Mouse (Mus musculus) forebrain, embryonic 12.5 days (tissue): ENCODE results near the gene Gm8122. TPM values are rescaled to one million over a fixed set of nuclear protein-coding genes. Genes with fewer than 3 reads are reported as not detected.
"Not testable (repeated sequence)": the region's sequence is repeated elsewhere in the genome, so short reads cannot be mapped to it uniquely, and the experiment has no call there.

ENCODE experiments used
- ATAC-seq: fragments of 200-750 bp; cut with Nextera tagmentation; 2 replicates; pipeline ENCODE4 v1.8.0; 2017; ENCODE audit warnings: moderate TSS enrichment; ENCODE audit not compliant: low FRiP score
- H3K27ac ChIP-seq: fragments of 300-500 bp; sonication (generic); 2 replicates; pipeline ENCODE4 v1.5.1; 2016; ENCODE audit warnings: mild to moderate bottlenecking
- H3K27me3 ChIP-seq: fragments of 300-500 bp; sonication (generic); 2 replicates; pipeline ENCODE4 v1.6.1; 2016; ENCODE audit warnings: mild to moderate bottlenecking
- H3K36me3 ChIP-seq: fragments of 300-500 bp; sonication (generic); replicated peaks from 2 replicates; pipeline ENCODE4 v1.6.1; 2016; ENCODE audit warnings: mild to moderate bottlenecking
- H3K4me1 ChIP-seq: fragments of 300-500 bp; sonication (generic); 2 replicates; pipeline ENCODE4 v1.6.1; 2016
- H3K4me2 ChIP-seq: fragments of 300-500 bp; sonication (generic); 2 replicates; pipeline ENCODE4 v1.6.1; 2016; ENCODE audit warnings: mild to moderate bottlenecking, moderate library complexity
- H3K4me3 ChIP-seq: fragments of 300-500 bp; sonication (generic); replicated peaks from 2 replicates; pipeline ENCODE4 v1.5.1; 2016; ENCODE audit warnings: mild to moderate bottlenecking
- H3K9ac ChIP-seq: fragments of 300-500 bp; sonication (generic); 2 replicates; pipeline ENCODE4 v1.6.1; 2016; ENCODE audit warnings: mild to moderate bottlenecking
- H3K9me3 ChIP-seq: fragments of 300-500 bp; sonication (generic); 2 replicates; pipeline ENCODE4 v1.6.1; 2016
- WGBS: fragments of 180-500 bp; shearing (Covaris S2); methylation state at CpG from one replicate; pipeline ENCODE4 v1.1.7; 2016; 5-methylcytosine and 5-hydroxymethylcytosine counted together
- polyA plus RNA-seq: library from polyadenylated mRNA; unstranded; fragments of >200 nt; fragmentation: Nextera tagmentation; extraction: Ambion mirVana; gene quantifications from 2 replicates; pipeline ENCODE4 v1.2.1, GENCODE M21; 2016

The Gm8122 gene
- polyA plus RNA-seq: not detected in 2 replicates

GRCm38 (mm10) chr14:43235204-43235603, at the start of gene Gm8122:
Gene Gm8122 (minus strand): TSS chr14:43235304.
- H3K9ac ChIP-seq, H3K27ac ChIP-seq, H3K4me1 ChIP-seq, H3K4me2 ChIP-seq, H3K4me3 ChIP-seq, H3K27me3 ChIP-seq, H3K9me3 ChIP-seq, ATAC-seq, H3K36me3 ChIP-seq: not testable (repeated sequence)
- 88% methylated on average over 4 of the region's 4 CpGs for WGBS

- H3K9me3 ChIP-seq, H3K27ac ChIP-seq, ATAC-seq, H3K4me1 ChIP-seq, H3K4me2 ChIP-seq, H3K4me3 ChIP-seq, H3K27me3 ChIP-seq, H3K9ac ChIP-seq, H3K36me3 ChIP-seq: not testable (repeated sequence)
- 90% methylated on average over 3 of the region's 3 CpGs for WGBS
Measured at GRCm38 (mm10) chr14:43278681-43279080, 43.6 kb upstream of the Gm8122 start.

- H3K36me3 ChIP-seq, H3K4me3 ChIP-seq, H3K27me3 ChIP-seq, ATAC-seq, H3K4me2 ChIP-seq, H3K9me3 ChIP-seq, H3K4me1 ChIP-seq, H3K9ac ChIP-seq, H3K27ac ChIP-seq: not testable (repeated sequence)
- 66% methylated on average over 4 of the region's 4 CpGs for WGBS
Measured at GRCm38 (mm10) chr14:43278146-43278545, 43.0 kb upstream of the Gm8122 start.

GRCm38 (mm10) chr14:43277468-43277867, 42.4 kb upstream of the Gm8122 start:
- H3K4me2 ChIP-seq, H3K9me3 ChIP-seq, H3K4me1 ChIP-seq, H3K36me3 ChIP-seq, H3K27ac ChIP-seq, H3K4me3 ChIP-seq, H3K9ac ChIP-seq, H3K27me3 ChIP-seq, ATAC-seq: not testable (repeated sequence)
- 71% methylated on average over 2 of the region's 2 CpGs for WGBS

- 77% methylated on average over 1 of the region's 1 CpGs for WGBS
- H3K9me3 ChIP-seq, H3K4me1 ChIP-seq, H3K9ac ChIP-seq, H3K27ac ChIP-seq, H3K36me3 ChIP-seq, H3K27me3 ChIP-seq, H3K4me3 ChIP-seq, H3K4me2 ChIP-seq, ATAC-seq: not testable (repeated sequence)
Measured at GRCm38 (mm10) chr14:43275752-43276151, 40.6 kb upstream of the Gm8122 start.

- not testable (repeated sequence) for H3K9ac ChIP-seq, H3K9me3 ChIP-seq, H3K4me3 ChIP-seq, H3K27ac ChIP-seq, H3K4me2 ChIP-seq, H3K4me1 ChIP-seq, H3K27me3 ChIP-seq, ATAC-seq, H3K36me3 ChIP-seq
- 85% methylated on average over 8 of the region's 8 CpGs for WGBS
Measured at GRCm38 (mm10) chr14:43274986-43275511, 39.9 kb upstream of the Gm8122 start, which contains the start of gene Gm9732. Gene Gm9732 (plus strand): TSS chr14:43275036.

GRCm38 (mm10) chr14:43273161-43273560, 38.1 kb upstream of the Gm8122 start:
- ATAC-seq: not testable (repeated sequence)

GRCm38 (mm10) chr14:43269211-43269610, 34.1 kb upstream of the Gm8122 start:
- H3K27me3 ChIP-seq, ATAC-seq, H3K4me3 ChIP-seq, H3K9me3 ChIP-seq, H3K4me2 ChIP-seq, H3K27ac ChIP-seq, H3K9ac ChIP-seq, H3K36me3 ChIP-seq, H3K4me1 ChIP-seq: not testable (repeated sequence)
- 84% methylated on average over 3 of the region's 3 CpGs for WGBS

More at GRCm38 (mm10) chr14:43273161-43273560, 38.1 kb upstream of the Gm8122 start:
- H3K4me3 ChIP-seq, H3K27ac ChIP-seq, H3K9ac ChIP-seq, H3K4me1 ChIP-seq, H3K27me3 ChIP-seq, H3K9me3 ChIP-seq, H3K36me3 ChIP-seq, H3K4me2 ChIP-seq: not testable (repeated sequence)
- WGBS: 54% methylated on average over 1 of the region's 1 CpGs

GRCm38 (mm10) chr14:43268521-43269084, 33.5 kb upstream of the Gm8122 start:
- not testable (repeated sequence) for H3K9me3 ChIP-seq, H3K4me3 ChIP-seq, H3K27ac ChIP-seq, H3K9ac ChIP-seq, ATAC-seq, H3K36me3 ChIP-seq, H3K4me1 ChIP-seq, H3K4me2 ChIP-seq, H3K27me3 ChIP-seq
- 59% methylated on average over 2 of the region's 2 CpGs for WGBS

GRCm38 (mm10) chr14:43263421-43263820, 28.3 kb upstream of the Gm8122 start:
- not testable (repeated sequence) for H3K27ac ChIP-seq, H3K9me3 ChIP-seq

GRCm38 (mm10) chr14:43258349-43258748, 23.2 kb upstream of the Gm8122 start, which contains the start of gene Gm8126:
Gene Gm8126 (plus strand): TSS chr14:43258649.
- H3K4me2 ChIP-seq, ATAC-seq, H3K27ac ChIP-seq, H3K4me1 ChIP-seq, H3K9ac ChIP-seq, H3K9me3 ChIP-seq, H3K4me3 ChIP-seq, H3K27me3 ChIP-seq, H3K36me3 ChIP-seq: not testable (repeated sequence)
- WGBS: 79% methylated on average over 3 of the region's 4 CpGs

More at GRCm38 (mm10) chr14:43263421-43263820, 28.3 kb upstream of the Gm8122 start:
- H3K4me2 ChIP-seq, H3K4me3 ChIP-seq, H3K27me3 ChIP-seq, H3K9ac ChIP-seq, ATAC-seq, H3K36me3 ChIP-seq, H3K4me1 ChIP-seq: not testable (repeated sequence)
- 87% methylated on average over 3 of the region's 3 CpGs for WGBS

GRCm38 (mm10) chr14:43256511-43256910, 21.4 kb upstream of the Gm8122 start:
- not testable (repeated sequence) for H3K4me1 ChIP-seq, H3K27me3 ChIP-seq, H3K9ac ChIP-seq, H3K27ac ChIP-seq, H3K4me2 ChIP-seq, H3K36me3 ChIP-seq, H3K4me3 ChIP-seq, ATAC-seq, H3K9me3 ChIP-seq
- 85% methylated on average over 1 of the region's 1 CpGs for WGBS

GRCm38 (mm10) chr14:43250549-43251253, 15.6 kb upstream of the Gm8122 start:
- ATAC-seq, H3K27me3 ChIP-seq, H3K4me3 ChIP-seq, H3K9ac ChIP-seq, H3K36me3 ChIP-seq, H3K4me1 ChIP-seq, H3K9me3 ChIP-seq, H3K27ac ChIP-seq, H3K4me2 ChIP-seq: not testable (repeated sequence)
- 41% methylated on average over 5 of the region's 6 CpGs for WGBS
